Mouse (Mus musculus) c-Kit-positive CD71-negative TER-119-negative erythroid progenitor cells, embryonic 14.5 days (primary cell): ENCODE measurements around the gene Arhgap20.

Source experiments
- DNase-seq: peaks from one replicate; pipeline ENCODE4 v3.0.0-alpha.2; 2013; ENCODE audit warnings: low read depth

Gene Arhgap20

GRCm38 (mm10) chr9:51764921-51765416, at the start of gene Arhgap20:
TSS of gene Arhgap20 (plus strand) at chr9:51765337.
- DNase-seq = no peak

GRCm38 (mm10) chr9:51718793-51719192, 46.3 kb upstream of the Arhgap20 start:
- DNase-seq = no peak

GRCm38 (mm10) chr9:51727960-51728359, 37.2 kb upstream of the Arhgap20 start:
- no peak for DNase-seq

GRCm38 (mm10) chr9:51735180-51736034, 29.7 kb upstream of the Arhgap20 start:
- DNase-seq = no peak

GRCm38 (mm10) chr9:51736750-51737368, 28.3 kb upstream of the Arhgap20 start:
- no peak for DNase-seq

- DNase-seq = no peak
Measured at GRCm38 (mm10) chr9:51738349-51738748, 26.8 kb upstream of the Arhgap20 start.

GRCm38 (mm10) chr9:51739826-51740225, 25.3 kb upstream of the Arhgap20 start:
- DNase-seq = no peak

- DNase-seq = no peak
Measured at GRCm38 (mm10) chr9:51750144-51750543, 15.0 kb upstream of the Arhgap20 start.

- DNase-seq = no peak
Measured at GRCm38 (mm10) chr9:51761003-51761402, 4.1 kb upstream of the Arhgap20 start.

- DNase-seq = no peak
Measured at GRCm38 (mm10) chr9:51764041-51764875, 879 bp upstream of the Arhgap20 start.

- DNase-seq = no peak
Measured at GRCm38 (mm10) chr9:51765417-51766174, 459 bp downstream of the Arhgap20 start.

- no peak for DNase-seq
Measured at GRCm38 (mm10) chr9:51766175-51767062, 1.3 kb downstream of the Arhgap20 start.

GRCm38 (mm10) chr9:51774201-51774600, 9.1 kb downstream of the Arhgap20 start:
- DNase-seq = no peak

- DNase-seq = no peak
Measured at GRCm38 (mm10) chr9:51776459-51776858, 11.3 kb downstream of the Arhgap20 start.

- no peak for DNase-seq
Measured at GRCm38 (mm10) chr9:51777180-51777579, 12.0 kb downstream of the Arhgap20 start.

- no peak for DNase-seq
Measured at GRCm38 (mm10) chr9:51779232-51779631, 14.1 kb downstream of the Arhgap20 start.

GRCm38 (mm10) chr9:51781092-51781491, 16.0 kb downstream of the Arhgap20 start:
- DNase-seq = no peak

- no peak for DNase-seq
Measured at GRCm38 (mm10) chr9:51787380-51787779, 22.2 kb downstream of the Arhgap20 start.

- DNase-seq = no peak
Measured at GRCm38 (mm10) chr9:51788466-51788865, 23.3 kb downstream of the Arhgap20 start.

- DNase-seq = no peak
Measured at GRCm38 (mm10) chr9:51795206-51795605, 30.1 kb downstream of the Arhgap20 start.

GRCm38 (mm10) chr9:51798251-51798650, 33.1 kb downstream of the Arhgap20 start:
- DNase-seq = no peak
